Mouse (Mus musculus) gastrocnemius, postnatal 4 days (tissue): ENCODE data around the gene Mthfd2l. TPM values are rescaled to one million over a fixed set of nuclear protein-coding genes. Genes with fewer than 3 reads are reported as not detected.

Source experiments
- DNase-seq, 2 experiments: peaks; one replicate each; pipeline ENCODE4 v3.0.0; 2021 to 2022; ENCODE audit warnings: low spot score in 2 of 2, mixed read lengths in 2 of 2
- long read RNA-seq, 2 experiments: library from polyadenylated mRNA; stranded (forward); transcript quantifications; one replicate each; pipeline ENCODE4 v2.0.0; 2021
- total RNA-seq, 2 experiments: library from RNA; stranded (reverse); gene quantifications; 2 replicates each; pipeline ENCODE4 v1.2.3; 2021

Gene Mthfd2l
- 10 to 100 TPM; 22.0 to 22.2 TPM for total RNA-seq
- long read RNA-seq, experiment 1, transcript Mthfd2l-201 (8 exons, 2,159 nt) = major isoform, 11 of 25 reads
- long read RNA-seq, experiment 1, transcript Mthfd2l-203 (2 exons, 688 nt) = minor isoform, 5 of 25 reads
- long read RNA-seq, experiment 1, partial matches to known transcripts = 0 of 25 reads
- long read RNA-seq, experiment 1, other reads (novel, unspliced or antisense) = 9 of 25 reads
- long read RNA-seq, experiment 2, transcript Mthfd2l-201 (8 exons, 2,159 nt) = major isoform, 7 of 26 reads
- long read RNA-seq, experiment 2, transcript Mthfd2l-203 (2 exons, 688 nt) = major isoform, 7 of 26 reads
- long read RNA-seq, experiment 2, partial matches to known transcripts = 0 of 26 reads
- long read RNA-seq, experiment 2, other reads (novel, unspliced or antisense) = 12 of 26 reads

DNA sequence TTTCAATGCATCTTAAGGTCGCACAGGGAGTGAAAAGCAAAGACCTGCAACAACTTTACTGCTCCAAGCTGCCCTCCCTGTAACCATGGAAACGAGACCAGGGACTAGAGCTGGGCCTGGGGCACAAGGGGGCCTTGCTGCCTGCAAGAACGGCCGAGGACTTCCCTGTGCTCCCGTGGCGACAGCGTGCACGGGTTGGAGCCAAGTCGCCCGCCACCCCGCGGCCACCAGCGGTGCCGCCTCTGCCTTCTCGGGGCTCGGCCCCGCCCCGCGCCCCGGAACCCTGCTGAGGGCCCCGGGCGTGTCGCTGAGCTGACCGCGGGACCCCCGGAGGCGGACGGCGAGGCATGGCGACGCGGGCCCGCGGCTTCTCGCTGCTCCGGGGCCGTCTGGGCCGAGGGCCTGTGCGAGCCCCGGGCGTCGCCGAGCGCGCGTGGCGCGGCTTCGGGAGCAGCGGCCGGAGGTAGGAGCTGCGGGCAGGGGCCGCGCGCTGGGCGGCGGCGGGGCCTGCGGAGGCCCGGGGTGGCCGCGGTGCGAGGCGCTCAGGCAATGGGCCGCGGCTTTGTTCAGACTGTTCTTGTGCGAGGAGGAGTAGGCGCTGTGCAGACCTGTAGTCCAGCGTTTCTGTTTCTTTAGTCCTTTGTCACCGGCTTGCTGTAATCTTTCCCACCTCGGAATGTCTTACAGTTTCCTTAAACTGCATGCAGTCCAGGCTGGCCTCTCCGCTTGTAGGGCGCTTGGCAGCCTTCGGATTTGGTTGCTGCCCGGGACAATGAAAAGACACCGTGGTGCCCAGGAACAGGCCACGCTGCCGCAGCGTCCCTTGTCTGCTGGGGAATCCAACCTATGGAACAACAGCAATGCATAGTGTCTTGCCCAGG lies at the start of gene Mthfd2l:
TSS of gene Mthfd2l (plus strand) at position 147 of the 881 bp plus-strand sequence.
- DNase-seq = peak; percentile 82 to 91

DNA sequence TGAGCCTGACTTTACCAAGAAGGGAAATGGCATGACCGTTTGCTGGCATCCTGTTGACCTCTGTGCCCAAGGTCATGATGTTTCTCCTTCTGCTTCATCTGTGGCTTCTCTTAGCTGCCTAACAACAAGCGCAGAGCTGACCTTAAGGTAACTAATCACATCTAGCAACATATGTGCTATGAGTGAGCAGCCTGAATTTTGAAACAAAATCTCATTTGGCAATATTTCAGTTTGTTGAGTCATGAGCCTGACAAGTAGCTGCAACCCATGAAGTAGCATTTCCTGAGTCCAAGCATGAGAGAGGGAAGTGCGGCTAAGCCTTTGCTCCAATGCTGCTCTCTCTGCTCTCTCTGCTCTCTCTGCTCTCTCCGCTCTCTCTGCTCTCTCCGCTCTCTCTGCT lies 49.2 kb upstream of the Mthfd2l start:
- no peak for DNase-seq

GRCm38 (mm10) chr5:90882146-90882545 lies 48.8 kb upstream of the Mthfd2l start:
- DNase-seq = no peak

- no peak for DNase-seq
These were observed 46.2 kb upstream of the Mthfd2l start for GRCm38 (mm10) chr5:90884628-90885242.

DNA sequence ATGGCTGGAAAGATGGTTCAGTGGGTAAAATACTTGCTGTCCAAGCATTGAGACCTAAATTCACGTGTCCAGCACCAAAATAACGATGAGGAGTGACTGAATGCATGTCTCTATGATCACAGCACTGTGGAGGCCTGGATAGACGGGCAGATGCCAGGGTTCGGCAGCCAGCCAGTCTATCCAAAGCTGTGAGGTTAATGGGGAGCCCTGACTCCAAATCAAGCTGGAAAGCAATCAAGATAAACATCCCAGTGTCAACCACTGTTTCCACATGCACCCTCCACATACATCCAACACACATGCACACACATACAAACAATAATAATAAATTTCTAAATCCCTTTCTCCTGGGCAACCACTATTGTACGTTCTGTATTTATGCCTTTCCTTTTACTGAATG lies 42.3 kb upstream of the Mthfd2l start:
- no peak for DNase-seq

- DNase-seq = peak in 1 of 2 experiments; percentile 47
These were observed 40.1 kb upstream of the Mthfd2l start, which contains the start of gene Cxcl1 for GRCm38 (mm10) chr5:90890519-90891463. Cxcl1 (plus strand) TSS chr5:90891241.

DNA sequence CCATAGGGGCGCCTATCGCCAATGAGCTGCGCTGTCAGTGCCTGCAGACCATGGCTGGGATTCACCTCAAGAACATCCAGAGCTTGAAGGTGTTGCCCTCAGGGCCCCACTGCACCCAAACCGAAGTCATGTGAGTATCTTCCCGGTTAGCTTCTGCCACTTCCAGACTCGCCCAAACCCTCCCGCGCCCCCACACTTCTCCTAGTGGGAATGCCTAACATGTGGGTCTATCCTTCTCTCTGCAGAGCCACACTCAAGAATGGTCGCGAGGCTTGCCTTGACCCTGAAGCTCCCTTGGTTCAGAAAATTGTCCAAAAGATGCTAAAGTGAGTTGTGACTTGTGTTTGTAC lies 39.5 kb upstream of the Mthfd2l start:
- DNase-seq = no peak

- DNase-seq = no peak
These were observed 36.7 kb upstream of the Mthfd2l start for GRCm38 (mm10) chr5:90894231-90894630.

DNA sequence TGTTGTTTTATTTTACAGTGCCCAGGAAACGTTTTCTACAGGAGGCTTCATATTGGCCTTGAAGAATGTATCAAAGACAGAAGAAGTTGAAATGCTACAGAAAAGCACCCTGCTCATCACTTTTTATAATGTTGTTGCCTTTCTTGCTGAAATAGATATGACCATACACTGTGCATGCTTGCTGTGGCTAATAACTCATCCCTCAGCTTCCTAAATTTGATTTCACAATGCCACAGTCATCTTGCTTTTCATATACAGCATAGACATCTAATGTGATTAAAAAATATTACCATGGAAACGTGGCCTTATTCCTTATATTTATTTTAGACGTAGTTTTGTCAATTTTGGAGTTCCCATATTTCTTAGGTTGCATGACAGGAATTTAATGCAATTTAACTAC lies 33.5 kb upstream of the Mthfd2l start:
- DNase-seq = no peak

- no peak for DNase-seq
These were observed 31.6 kb upstream of the Mthfd2l start for GRCm38 (mm10) chr5:90899308-90899707.

GRCm38 (mm10) chr5:90900147-90900546 lies 30.8 kb upstream of the Mthfd2l start:
- peak in 1 of 2 experiments; percentile 33 for DNase-seq

GRCm38 (mm10) chr5:90900688-90901087 lies 30.2 kb upstream of the Mthfd2l start:
- no peak for DNase-seq

DNA sequence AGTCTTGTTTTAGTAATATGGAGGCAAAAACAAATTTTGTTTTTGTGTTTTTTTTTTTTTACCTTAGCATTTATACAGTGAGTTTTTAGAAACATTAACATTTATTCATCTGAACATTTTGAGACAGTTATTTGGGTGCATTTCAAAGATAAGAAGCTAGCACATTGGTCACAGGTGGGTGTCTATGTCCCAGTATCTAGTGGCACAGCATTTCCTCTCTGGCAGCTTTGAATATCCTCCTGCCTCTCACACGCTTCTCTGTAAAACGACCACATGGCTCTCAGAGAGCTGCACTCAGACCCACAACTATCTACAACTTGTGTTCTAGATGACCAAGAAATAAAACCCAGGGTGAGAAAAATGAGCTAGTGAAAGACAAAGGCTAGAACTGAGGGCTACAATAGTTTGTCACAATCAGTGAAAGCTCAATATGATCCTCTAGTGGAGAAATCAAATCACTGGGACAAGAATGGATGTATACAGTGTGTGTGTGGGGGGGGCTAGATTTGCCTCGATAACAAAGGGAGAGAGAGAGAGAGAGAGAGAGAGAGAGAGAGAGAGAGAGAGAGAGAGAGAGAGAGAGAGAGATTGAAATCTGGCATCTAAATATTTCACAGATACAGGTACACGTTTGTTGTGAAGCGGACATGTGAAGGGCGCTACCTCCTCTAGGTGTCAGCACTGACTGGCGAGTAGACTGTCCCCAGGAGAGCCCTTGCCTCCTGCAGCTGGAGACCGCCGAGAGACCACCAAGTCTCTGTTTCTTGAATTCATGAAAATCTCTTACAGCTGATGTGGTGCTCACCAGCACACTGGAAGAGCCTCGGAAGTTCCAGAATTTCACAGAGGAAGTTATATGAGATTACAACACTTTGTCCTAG lies 28.3 kb upstream of the Mthfd2l start:
- DNase-seq = no peak

- no peak for DNase-seq
These were observed 27.4 kb upstream of the Mthfd2l start, which contains the start of gene Cxcl2 for GRCm38 (mm10) chr5:90903339-90904020. Cxcl2 (plus strand) TSS chr5:90903871.

DNA sequence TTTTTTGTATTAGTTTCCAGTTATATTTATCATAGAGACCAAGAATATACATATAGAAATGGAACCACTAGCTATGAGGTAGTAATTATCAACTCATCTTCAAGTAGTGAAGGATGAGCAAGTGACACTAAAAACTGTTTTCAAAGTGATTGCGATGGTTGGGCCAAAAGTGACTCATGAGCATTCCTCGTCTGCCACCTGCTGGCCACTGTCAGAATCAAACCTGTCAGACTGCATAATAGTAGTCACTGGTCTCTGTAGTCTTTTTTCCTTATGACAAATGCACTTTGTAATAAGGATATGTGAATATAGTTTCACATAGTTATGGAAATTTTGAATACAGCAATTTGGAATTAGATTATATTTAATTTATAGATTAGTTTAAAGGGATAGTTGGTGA lies 21.9 kb upstream of the Mthfd2l start:
- peak; percentile 26 to 47 for DNase-seq

GRCm38 (mm10) chr5:90919495-90919894 lies 11.4 kb upstream of the Mthfd2l start:
- DNase-seq = no peak

- DNase-seq = no peak
These were observed 8.0 kb upstream of the Mthfd2l start for GRCm38 (mm10) chr5:90922958-90923357.

- DNase-seq = no peak
These were observed 371 bp upstream of the Mthfd2l start for GRCm38 (mm10) chr5:90930546-90930945.

- no peak for DNase-seq
These were observed 994 bp downstream of the Mthfd2l start for GRCm38 (mm10) chr5:90931911-90932310.
